Mouse (Mus musculus): ENCODE results near the gene Mfng.

Mfng gene

GRCm38 (mm10) chr15:78787287-78787856 lies 14.1 kb upstream of the Mfng start:
- DNase-seq = no peak

DNA sequence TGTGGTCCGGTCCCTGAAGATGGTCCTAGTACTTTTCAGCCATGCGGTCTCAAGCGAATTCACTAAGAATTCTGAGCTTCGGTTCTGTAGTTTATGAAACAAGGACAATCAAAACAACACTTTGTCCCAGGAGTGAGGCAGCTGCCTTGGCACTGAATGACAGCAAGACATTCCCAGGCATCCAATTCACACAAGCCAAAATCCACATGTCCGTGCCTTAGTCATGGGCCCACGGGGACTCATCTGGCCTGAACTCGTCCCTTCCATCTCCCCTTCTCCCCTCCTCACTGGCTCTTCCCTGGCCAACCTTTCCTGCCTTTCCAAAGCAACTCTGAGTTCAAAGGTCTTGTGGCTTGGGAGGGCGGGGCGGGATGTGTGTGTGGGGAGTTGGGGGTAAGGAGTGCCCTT lies 13.1 kb upstream of the Mfng start:
- no peak for DNase-seq

- DNase-seq = no peak
Observed at GRCm38 (mm10) chr15:78785961-78786360, 12.7 kb upstream of the Mfng start.

- no peak for DNase-seq
Observed at GRCm38 (mm10) chr15:78785258-78785657, 12.0 kb upstream of the Mfng start.

DNA sequence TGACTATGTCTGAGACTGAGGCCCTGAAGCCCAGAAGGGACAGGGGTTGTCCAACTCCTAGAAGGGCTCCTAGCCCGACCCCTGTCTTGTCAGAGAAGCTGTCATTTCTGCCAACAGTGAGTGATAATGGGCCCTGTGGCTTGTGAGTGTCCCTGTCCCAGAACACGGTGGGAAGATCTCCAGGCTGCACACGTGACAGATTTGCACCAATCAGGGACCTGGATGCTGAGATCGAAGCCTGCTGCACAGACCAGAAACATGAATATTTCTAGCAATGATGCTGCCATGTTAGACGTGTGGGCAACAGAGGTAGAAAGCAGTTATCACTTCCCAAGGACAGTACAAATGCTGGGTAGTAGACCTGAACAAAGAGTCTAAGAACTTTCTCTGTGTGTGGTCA lies 11.2 kb upstream of the Mfng start:
- DNase-seq = no peak

- no peak for DNase-seq
Observed at GRCm38 (mm10) chr15:78782348-78783103, 9.3 kb upstream of the Mfng start.

GRCm38 (mm10) chr15:78780908-78781307 lies 7.6 kb upstream of the Mfng start:
- no peak for DNase-seq

DNA sequence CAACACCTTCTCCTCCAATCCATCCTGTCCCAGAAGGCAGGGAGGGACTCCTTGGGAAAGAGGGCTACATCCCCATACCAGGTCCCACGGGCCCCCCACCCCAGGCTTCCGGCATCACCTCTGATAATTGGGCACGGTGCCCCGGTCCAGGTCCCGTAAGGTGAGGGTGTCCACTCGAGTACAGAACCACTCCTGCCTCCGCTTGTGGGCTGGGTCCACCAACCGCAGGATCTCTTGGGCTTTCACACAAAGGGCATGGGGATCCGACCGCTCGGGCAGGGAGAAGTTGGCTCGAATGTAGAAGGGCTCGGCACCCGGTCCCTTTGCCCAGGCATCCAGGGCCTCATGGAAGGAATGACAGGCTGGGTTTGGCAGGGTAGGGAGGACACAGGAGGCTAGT lies 7.1 kb upstream of the Mfng start:
- DNase-seq = no peak

DNA sequence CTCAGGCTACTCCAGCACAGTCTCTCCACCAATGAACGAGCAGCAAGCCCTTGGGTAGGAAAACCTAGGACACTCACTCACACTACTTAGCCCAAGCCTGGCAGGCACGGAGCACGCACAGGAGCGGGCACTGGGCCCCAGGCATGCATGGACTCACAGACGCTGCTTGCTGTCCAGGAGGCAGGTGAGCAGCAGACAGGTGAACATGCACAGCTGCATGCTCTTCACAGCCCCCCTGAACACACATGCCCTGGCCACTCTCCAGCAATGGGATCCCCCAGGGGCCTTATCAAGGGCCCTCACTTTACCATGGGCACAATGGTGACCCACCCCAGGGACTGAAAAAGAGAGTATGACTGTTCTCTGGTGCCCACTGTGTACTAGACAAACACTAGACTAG lies 6.4 kb upstream of the Mfng start:
- no peak for DNase-seq

DNA sequence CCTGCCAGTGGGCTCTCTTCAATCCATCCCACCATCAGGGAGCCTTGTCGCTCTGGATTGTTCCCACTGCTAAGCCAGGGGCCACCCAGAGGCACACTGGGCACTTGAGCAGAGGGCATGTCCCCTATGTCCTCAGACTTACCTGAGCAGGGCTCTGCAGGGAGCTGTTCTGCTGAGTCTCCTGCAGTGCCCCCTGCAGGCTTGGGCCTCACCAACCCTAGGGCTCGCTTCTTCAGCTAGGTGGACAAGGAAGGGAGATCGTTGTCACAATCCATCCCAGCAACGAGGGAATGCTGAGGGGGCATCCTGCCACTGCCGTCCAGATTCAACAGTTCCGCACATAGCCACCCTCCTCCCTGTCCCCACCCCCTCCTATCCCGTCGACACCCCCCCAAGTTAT lies 6.0 kb upstream of the Mfng start:
- DNase-seq = no peak

- DNase-seq = peak; percentile 85 to 88
Observed at GRCm38 (mm10) chr15:78778077-78778870, 5.0 kb upstream of the Mfng start.

DNA sequence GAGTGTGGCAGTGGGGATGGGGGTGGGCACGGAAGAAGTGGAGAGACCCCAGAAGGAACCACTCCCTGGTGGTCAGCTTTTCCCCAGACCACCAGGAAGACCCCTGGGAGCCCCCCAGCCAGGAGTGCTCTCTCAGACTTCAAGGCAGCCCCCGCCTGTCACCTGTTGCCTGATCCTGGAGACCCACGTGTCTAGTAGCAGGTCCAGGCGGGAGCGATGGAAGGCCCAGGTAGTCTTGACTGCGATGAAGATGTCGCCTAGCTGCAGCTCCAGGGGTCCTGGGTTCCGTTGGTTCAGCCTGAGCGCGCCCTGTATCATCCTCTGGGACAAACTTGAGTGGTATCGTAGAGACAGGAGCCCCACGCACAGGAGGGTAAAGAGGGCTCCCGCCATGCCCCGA lies 419 bp downstream of the Mfng start:
- DNase-seq = no peak

GRCm38 (mm10) chr15:78772368-78772763 lies 909 bp downstream of the Mfng start:
- DNase-seq = no peak

DNA sequence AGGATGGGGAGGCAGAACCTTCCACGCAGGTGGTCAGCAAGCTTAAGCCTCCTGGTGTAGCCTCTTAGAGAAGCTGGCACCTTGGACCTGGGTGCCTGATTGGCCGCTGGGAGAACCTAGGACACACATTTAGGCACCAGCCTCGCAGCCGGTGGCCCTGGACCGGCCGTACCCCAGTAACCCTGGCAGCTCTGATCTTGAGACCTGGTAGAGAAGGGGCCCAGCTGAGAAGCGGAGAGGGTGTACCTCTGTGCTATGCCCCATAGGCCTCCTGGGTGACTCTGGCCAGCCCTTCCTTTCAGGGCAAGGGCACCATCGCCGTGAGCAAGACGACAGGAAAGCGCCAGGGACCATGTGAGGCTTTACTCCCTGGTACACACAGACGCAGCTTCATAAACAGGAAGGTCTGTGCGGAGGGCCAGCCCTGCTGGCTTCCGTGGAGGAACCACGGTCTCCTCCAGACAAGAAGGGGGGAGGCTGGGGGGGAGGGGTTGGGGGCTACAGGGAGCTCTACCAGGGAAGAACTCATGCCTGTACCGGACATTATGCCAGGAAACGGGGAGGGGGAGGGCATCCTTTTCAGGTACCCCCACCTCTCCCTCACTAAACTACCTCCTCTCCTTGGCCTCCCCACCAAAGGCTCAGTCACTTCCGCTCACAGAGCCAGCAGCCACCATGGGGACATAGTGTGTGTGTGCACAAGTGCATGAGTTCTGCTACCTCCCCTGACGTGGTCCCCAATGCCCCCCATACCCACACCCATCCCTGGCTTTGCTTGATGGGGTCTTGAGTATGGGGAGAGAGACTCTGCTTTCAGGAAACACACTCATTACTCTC lies 1.5 kb downstream of the Mfng start:
- DNase-seq = no peak

DNA sequence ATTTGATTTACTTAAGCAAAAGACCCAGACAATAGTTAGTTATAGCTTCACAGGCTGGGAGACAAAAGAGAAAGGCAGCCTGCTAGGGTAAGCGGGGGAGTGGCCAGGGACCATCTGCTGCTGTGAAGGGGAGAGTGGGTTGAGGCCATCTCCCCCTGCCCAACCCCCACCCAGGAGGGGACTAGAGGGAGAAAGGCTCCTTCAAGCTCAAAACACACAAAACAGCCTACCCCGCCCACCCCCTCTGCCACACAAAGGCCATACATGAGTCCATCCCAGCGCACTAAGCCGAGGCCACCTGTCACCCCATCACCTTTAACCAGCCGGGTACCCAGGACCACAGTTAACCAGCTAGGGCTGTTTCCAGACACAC lies 2.3 kb downstream of the Mfng start:
- DNase-seq = no peak

DNA sequence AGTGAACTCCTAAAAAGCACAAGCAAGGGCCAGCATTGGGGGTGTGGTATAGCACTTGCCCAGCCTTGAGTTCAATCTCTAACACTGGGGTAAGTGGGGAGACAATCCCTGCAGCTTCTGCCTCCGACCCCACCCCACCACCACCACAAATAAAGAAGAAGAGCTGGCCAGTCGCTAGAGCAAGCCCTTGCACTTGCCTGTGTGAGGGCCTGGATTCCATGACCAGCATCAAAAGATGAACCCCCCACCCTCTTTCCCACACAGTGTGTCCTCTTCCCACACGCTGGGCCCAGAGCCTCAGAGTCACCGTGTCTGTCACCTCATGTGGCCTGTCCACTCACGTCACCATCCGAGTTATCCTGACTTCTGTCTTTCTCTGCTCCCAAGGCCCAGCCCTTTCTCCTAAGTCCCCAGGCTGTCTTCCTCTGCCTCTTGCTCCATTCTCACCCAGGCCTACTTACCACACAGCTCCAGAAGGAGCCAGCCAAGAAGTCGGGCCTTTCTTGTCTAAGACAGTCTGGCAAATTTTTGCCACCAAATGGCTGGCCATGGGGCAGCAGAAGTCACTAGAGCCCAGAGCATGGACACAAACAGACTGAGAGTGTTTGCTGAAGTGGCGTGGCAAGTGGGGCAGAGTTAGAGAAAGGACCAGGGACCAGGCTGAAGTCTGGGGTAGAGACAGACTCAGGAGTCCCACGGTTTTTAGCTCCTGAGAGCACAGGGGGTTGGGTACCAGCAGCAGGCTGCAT lies 2.9 kb downstream of the Mfng start:
- DNase-seq = no peak

- no peak for DNase-seq
Observed at GRCm38 (mm10) chr15:78769064-78769463, 4.2 kb downstream of the Mfng start.

DNA sequence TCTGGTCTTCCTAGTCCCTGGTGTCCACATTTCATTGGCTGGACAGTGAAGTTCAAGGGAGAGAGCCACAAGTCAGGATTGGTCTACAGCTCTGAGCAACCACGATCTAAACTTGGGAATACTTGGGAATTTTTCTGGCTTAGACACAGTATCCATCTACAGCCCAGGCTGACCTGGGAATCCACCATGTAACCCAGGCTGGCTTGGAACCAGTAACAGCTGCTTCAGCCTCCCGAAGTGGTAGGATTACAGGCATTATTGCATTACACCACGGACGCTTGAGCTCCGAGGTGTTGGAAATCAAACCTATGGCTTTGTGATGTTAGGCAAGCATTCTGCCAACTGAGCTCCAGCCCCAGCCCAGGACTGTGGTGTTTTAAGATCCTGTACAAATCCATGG lies 9.6 kb downstream of the Mfng start:
- no peak for DNase-seq

DNA sequence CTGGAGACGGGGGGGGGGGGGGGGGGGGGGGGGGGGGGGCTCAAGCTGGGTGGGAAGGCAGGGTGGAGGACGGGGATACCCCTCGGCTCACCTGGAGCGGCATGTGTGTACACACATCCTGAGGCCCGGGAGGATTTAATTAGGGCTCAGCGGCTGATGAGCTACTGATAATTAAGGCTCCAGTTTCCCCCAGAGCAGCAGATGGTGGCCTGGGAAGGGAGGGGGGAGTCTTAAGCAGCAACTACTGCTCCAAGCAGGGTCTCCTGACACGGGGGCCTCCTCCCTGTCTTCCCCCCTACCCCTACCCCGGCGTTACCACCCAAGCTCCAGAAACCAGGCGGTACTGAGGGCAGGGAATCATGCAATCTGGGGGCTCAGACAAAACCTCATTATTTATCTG lies 10.1 kb downstream of the Mfng start:
- DNase-seq = no peak

DNA sequence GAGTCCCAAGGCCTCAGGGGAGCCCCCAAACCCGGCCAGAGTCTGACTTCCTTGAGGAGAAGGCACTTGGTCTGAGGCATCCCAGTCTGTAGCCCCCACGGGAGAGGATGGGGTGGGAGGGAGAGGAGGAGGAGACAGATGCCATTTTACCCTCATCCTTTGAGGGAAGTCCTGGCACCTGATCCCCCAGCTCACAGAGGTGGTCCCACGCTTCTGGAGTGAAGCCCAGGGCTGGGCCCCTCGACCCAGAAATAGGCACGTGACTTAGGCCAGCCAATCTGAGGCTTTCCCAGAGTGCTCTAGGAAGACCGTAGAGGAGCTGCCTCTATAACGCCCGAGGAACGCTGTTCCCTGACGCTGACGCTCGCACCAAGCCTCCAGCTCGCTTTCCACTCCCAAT lies 12.2 kb downstream of the Mfng start:
- no peak for DNase-seq

GRCm38 (mm10) chr15:78758132-78758531 lies 15.1 kb downstream of the Mfng start:
- no peak for DNase-seq

- DNase-seq = no peak
Observed at GRCm38 (mm10) chr15:78755966-78756725, 17.1 kb downstream of the Mfng start.
